Mouse (Mus musculus): ENCODE data around the gene Asb12. TPM values are rescaled to one million over a fixed set of nuclear protein-coding genes. Genes with fewer than 3 reads are reported as not detected.

The Asb12 gene
- polyA plus RNA-seq (2017; shearing (Covaris generic)): not detected

GRCm38 (mm10) chrX:95557887-95558286 lies at the start of gene Asb12, which contains the start of gene Pfn5:
Asb12 (minus strand) TSS chrX:95557987.
Pfn5 (plus strand) TSS chrX:95558104.

GRCm38 (mm10) chrX:95444776-95445111 lies 113.0 kb downstream of the Asb12 start, which contains the start of gene Amer1:
Amer1 (minus strand) TSS chrX:95444872.

Other genes with a start within 250 kb of the Asb12 start
- gene Amer1, start 113.1 kb downstream of the Asb12 start, polyA plus RNA-seq (2017; shearing (Covaris generic)): 1.4 TPM
- not detected for gene Pfn5, start 117 bp upstream of the Asb12 start, polyA plus RNA-seq (2017; shearing (Covaris generic))
- gene Zc4h2, start 100.5 kb upstream of the Asb12 start, polyA plus RNA-seq (2017; shearing (Covaris generic)): 2.1 TPM
- 0.84 TPM for gene Zc3h12b, start 153.7 kb upstream of the Asb12 start, polyA plus RNA-seq (2017; shearing (Covaris generic))